Mouse (Mus musculus) lung, adult 2 months (tissue): ENCODE data around the gene Plek.

Source experiments
- CTCF ChIP-seq: fragments of 200-500 bp; IDR thresholded peaks from 2 replicates; pipeline ENCODE4 v1.5.1; 2011; ENCODE audit warnings: mild to moderate bottlenecking, low read length, control low read depth; ENCODE audit not compliant: insufficient read depth
- POLR2A ChIP-seq: fragments of 200-500 bp; IDR thresholded peaks from 2 replicates; pipeline ENCODE4 v1.6.1; 2011; ENCODE audit warnings: low read depth, mild to moderate bottlenecking, control low read depth, low read length, borderline replicate concordance; ENCODE audit errors: extremely low read depth

DNA sequence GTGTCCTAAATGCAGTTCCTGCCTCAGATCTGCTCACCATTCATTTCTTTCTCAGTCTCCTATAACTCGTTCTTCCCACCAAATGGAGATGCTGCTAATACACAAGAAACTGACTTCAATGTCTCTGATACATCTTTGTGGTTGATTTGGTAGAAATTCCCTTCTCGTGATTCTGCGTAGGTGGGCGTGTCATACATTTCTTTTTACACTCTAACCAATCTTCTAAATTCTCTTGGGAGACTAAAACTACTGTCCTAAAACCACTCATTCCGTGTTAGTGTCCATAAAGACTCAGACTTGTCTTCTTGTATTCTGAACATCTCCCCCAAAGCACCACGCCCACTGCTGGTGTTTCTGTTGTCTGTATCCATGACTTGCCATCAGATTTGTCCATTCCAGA is 95.2 kb downstream of the Plek start:
- TF ChIP-seq POLR2A (no peak), CTCF (no peak)
